15 mouse cellular contexts compared by ENCODE assay signal in genomic region chr3:142696517-142696916, GRCm38 (mm10).
"Had no signal": no experiment of that assay in that cellular context is flagged by ENCODE, and none has a peak within 500 bp of the region (broad histone marks: within the 10 kb centered on the region; RNA-seq: fewer than 3 reads in every experiment).

No protein-coding gene starts in this region.

- ATAC-seq: hindbrain, embryonic 16.5 days; intestine, embryonic 16.5 days had no signal

- DNase-seq: gastrocnemius, postnatal 14 days; gastrocnemius, postnatal 36 days; heart, adult 18-20 months; heart, postnatal 10 days; heart, postnatal 4 days; kidney, adult 11 months; kidney, adult 2 months; kidney, adult 9 months; kidney, postnatal 14 days; kidney, postnatal 36 days; layer of hippocampus, adult 9-11 months; layer of hippocampus, postnatal 36 days; left cerebral cortex, postnatal 4 days had no signal
